Mouse (Mus musculus): Measurements from ENCODE around the gene Spint2. TPM values are rescaled to one million over a fixed set of nuclear protein-coding genes. Genes with fewer than 3 reads are reported as not detected.

The Spint2 gene
- polyA plus RNA-seq, 2 experiments: 14.6 to 22.3 TPM

DNA sequence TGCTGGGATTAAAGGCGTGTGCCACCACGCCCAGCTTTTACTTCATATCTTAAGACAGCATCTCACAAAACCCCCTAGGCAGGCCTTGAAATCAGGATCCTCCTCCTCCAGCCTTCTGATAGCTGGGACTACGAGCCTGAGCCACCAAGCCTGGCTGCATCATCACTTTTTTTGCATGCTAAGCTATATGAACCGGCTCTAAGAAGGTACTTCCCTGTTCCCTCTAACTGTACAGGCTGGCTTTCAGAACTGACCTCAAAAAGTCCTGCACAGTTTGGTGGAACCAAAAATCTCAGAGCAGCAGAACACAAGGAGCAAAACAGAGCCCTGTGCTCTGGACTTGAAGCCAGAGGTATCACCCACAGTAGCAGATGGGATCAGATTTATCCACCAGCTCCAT is 53.5 kb downstream of the Spint2 start:
- Histone ChIP-seq H3K4me1 (replicated peaks; ENCODE audit: control insufficient read depth in 2 of 2, insufficient read depth in 2 of 2, low read length in 1 of 2) (no peaks in the 10 kb centered on the region), H3K9ac (replicated peaks) (no peak overlapping the region), H3K4me3 (ENCODE audit: insufficient read depth in 1 of 2, low read depth in 2 of 2, low read length in 2 of 2) (no peak overlapping the region), H3K4me2 (ENCODE audit: low read depth) (no peak overlapping the region), H3K36me3 (replicated peaks; ENCODE audit: control insufficient read depth, insufficient read depth, low read depth) (no peaks in the 10 kb centered on the region), H3K27ac (no peak overlapping the region), H3K9me3 (ENCODE audit: control insufficient read depth, low read length) (no peaks in the 10 kb centered on the region), H3K27me3 (ENCODE audit: control insufficient read depth, insufficient read depth, low read length) (peaks cover 17% of the 10 kb centered on the region)
- no peak for ATAC-seq (ENCODE audit: insufficient read depth)
- DNase-seq (ENCODE audit: low read depth in 3 of 3, low spot score in 3 of 3): no peak
- no peak for TF ChIP-seq EP300 (IDR thresholded peaks at IDR 0.05; ENCODE audit: low read depth)
- TF ChIP-seq CTCF (IDR thresholded peaks at IDR 0.05; ENCODE audit: low read depth): no peak
- WGBS (ENCODE audit: insufficient replicate concordance): 20% methylated on average over 4 of the region's 4 CpGs

DNA sequence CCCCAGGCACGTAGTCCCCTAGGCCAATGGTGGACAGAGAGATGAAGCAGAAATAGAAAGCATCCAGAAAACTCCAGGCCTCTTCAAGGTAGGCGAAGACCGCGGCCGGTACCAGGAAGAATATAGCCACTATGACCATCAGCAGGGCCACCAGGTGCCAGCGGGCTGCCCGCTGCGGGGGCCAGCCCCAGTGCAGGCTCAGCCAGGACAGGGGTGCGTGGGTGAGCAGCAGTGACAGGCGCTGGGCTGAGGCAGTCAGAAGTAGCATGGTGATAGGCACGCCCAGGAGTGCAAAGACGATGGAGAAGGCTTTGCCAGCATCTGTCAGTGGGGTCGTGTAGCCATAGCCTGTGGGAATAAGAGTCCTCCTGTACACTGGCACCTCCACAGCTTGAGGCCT is 56.2 kb downstream of the Spint2 start:
- H3K36me3 ChIP-seq (replicated peaks; ENCODE audit: control insufficient read depth, insufficient read depth, low read depth): no peaks in the 10 kb centered on the region
- H3K4me3 ChIP-seq (ENCODE audit: insufficient read depth in 1 of 2, low read depth in 2 of 2, low read length in 2 of 2): no peak overlapping the region
- H3K27me3 ChIP-seq (ENCODE audit: control insufficient read depth, insufficient read depth, low read length): no peaks in the 10 kb centered on the region; the same call in 1 of the 2 replicates
- no peak overlapping the region for H3K9ac ChIP-seq (replicated peaks)
- no peak for DNase-seq (ENCODE audit: low read depth in 3 of 3, low spot score in 3 of 3)
- no peak for ATAC-seq (ENCODE audit: insufficient read depth)
- no peaks in the 10 kb centered on the region for H3K4me1 ChIP-seq (replicated peaks; ENCODE audit: control insufficient read depth in 2 of 2, insufficient read depth in 2 of 2, low read length in 1 of 2)
- H3K9me3 ChIP-seq (ENCODE audit: control insufficient read depth, low read length): no peaks in the 10 kb centered on the region
- H3K27ac ChIP-seq: no peak overlapping the region
- WGBS (ENCODE audit: insufficient replicate concordance): 72% methylated on average over 13 of the region's 13 CpGs
- TF ChIP-seq EP300 (IDR thresholded peaks at IDR 0.05; ENCODE audit: low read depth) (no peak), CTCF (IDR thresholded peaks at IDR 0.05; ENCODE audit: low read depth) (no peak)
- H3K4me2 ChIP-seq (ENCODE audit: low read depth): no peak overlapping the region

DNA sequence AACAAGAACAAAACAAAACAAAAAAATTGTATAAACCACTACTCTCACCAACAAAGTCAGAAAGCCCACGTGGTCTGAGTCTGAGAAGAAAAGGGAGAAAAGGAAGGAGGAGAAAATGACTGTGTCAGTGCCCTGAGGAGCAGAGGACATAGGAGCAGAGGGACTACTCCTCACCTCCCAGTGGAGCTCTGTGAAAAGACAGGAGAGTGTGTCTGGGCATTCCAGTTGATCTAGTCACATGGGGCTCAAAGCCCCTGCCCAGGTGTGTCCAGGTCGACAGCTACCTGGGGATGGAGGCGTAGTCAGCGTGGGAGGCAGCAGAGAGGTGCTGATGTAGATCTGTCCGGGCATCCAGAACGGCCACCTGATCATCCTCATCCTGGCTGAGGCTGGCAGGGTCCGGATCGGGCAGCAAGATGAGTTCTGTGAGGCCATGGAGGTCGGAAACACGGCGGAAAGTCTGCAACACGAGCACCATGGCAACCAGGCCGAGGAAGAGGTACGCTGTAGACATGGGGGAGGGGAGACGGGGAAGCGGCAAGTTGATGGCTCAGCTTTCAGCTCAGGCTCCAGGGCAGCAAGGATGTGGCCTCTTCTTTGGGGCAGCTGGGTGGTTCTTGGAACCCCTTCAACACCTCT is 56.8 kb downstream of the Spint2 start:
- no peak for DNase-seq (ENCODE audit: low read depth in 3 of 3, low spot score in 3 of 3)
- H3K27ac ChIP-seq: no peak overlapping the region
- H3K9ac ChIP-seq (replicated peaks): no peak overlapping the region
- no peak for TF ChIP-seq CTCF (IDR thresholded peaks at IDR 0.05; ENCODE audit: low read depth)
- no peak for TF ChIP-seq EP300 (IDR thresholded peaks at IDR 0.05; ENCODE audit: low read depth)
- H3K9me3 ChIP-seq (ENCODE audit: control insufficient read depth, low read length): no peaks in the 10 kb centered on the region; the same call in 1 of the 2 replicates
- H3K4me3 ChIP-seq (ENCODE audit: insufficient read depth in 1 of 2, low read depth in 2 of 2, low read length in 2 of 2): no peak overlapping the region
- H3K4me1 ChIP-seq (replicated peaks; ENCODE audit: control insufficient read depth in 2 of 2, insufficient read depth in 2 of 2, low read length in 1 of 2): no peaks in the 10 kb centered on the region
- WGBS (ENCODE audit: insufficient replicate concordance): 42% methylated on average over 16 of the region's 16 CpGs
- H3K36me3 ChIP-seq (replicated peaks; ENCODE audit: control insufficient read depth, insufficient read depth, low read depth): no peaks in the 10 kb centered on the region
- ATAC-seq (ENCODE audit: insufficient read depth): no peak
- H3K4me2 ChIP-seq (ENCODE audit: low read depth): no peak overlapping the region
- H3K27me3 ChIP-seq (ENCODE audit: control insufficient read depth, insufficient read depth, low read length): no peaks in the 10 kb centered on the region

DNA sequence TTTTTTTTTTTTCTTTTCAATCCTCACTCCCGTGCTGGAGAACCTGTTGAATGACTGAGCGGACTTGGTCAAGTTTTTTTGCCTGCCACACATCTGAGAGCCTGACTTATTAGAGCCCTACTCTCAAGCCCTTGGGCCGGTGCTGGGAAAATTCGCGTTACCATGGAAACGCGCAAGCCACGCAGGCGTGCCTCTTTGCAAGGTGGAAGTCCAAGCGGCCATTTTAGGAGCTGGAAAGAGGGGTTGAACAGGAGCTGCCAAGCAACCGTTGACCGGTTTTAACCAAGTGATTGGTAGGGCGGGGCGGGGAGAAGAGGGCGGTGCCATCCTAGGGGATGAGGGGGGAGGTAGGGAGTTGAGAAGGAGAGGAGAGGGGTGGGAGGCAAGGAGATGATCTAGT is 66.9 kb downstream of the Spint2 start:
- Histone ChIP-seq H3K9me3 (ENCODE audit: control insufficient read depth, low read length) (peaks cover 2% of the 10 kb centered on the region; the same call in 1 of the 2 replicates), H3K4me3 (ENCODE audit: insufficient read depth in 1 of 2, low read depth in 2 of 2, low read length in 2 of 2) (no peak overlapping the region), H3K9ac (replicated peaks) (no peak overlapping the region), H3K36me3 (replicated peaks; ENCODE audit: control insufficient read depth, insufficient read depth, low read depth) (no peaks in the 10 kb centered on the region), H3K27me3 (ENCODE audit: control insufficient read depth, insufficient read depth, low read length) (no peaks in the 10 kb centered on the region), H3K4me2 (ENCODE audit: low read depth) (no peak overlapping the region), H3K4me1 (replicated peaks; ENCODE audit: control insufficient read depth in 2 of 2, insufficient read depth in 2 of 2, low read length in 1 of 2) (peaks cover 0 to 11% of the 10 kb centered on the region in 2 experiments; a peak in 2 of 4 replicates), H3K27ac (no peak overlapping the region)
- no peak for ATAC-seq (ENCODE audit: insufficient read depth)
- TF ChIP-seq EP300 (IDR thresholded peaks at IDR 0.05; ENCODE audit: low read depth): no peak
- TF ChIP-seq CTCF (IDR thresholded peaks at IDR 0.05; ENCODE audit: low read depth): no peak
- no peak for DNase-seq (ENCODE audit: low read depth in 3 of 3, low spot score in 3 of 3)
- 60% methylated on average over 15 of the region's 15 CpGs for WGBS (ENCODE audit: insufficient replicate concordance)

DNA sequence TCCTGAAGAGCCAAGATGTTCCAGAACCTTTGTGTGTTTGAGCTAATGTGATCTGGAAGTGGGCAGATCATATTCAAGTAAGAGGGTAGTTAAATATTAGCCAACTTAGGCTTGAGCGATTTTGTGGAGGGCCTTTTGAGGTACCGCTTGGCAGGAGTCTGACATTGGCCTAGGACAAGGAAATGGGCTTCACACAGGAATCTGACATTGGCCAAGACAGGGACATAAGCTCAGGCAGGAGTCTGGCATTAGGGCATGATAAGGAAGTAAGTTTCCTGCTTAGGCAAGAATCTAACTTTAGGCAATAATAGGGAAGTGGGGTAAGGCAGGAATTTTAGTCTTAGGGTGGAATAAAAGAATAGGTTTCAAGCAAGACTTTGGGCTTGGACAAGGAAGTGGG is 67.5 kb downstream of the Spint2 start:
- H3K4me3 ChIP-seq (ENCODE audit: insufficient read depth in 1 of 2, low read depth in 2 of 2, low read length in 2 of 2): no peak overlapping the region
- 44% methylated on average over 2 of the region's 2 CpGs for WGBS (ENCODE audit: insufficient replicate concordance)
- no peaks in the 10 kb centered on the region for H3K9me3 ChIP-seq (ENCODE audit: control insufficient read depth, low read length)
- ATAC-seq (ENCODE audit: insufficient read depth) (no peak), DNase-seq (ENCODE audit: low read depth in 3 of 3, low spot score in 3 of 3) (no peak)
- no peak overlapping the region for H3K4me2 ChIP-seq (ENCODE audit: low read depth)
- no peak overlapping the region for H3K9ac ChIP-seq (replicated peaks)
- H3K27ac ChIP-seq: no peak overlapping the region
- H3K4me1 ChIP-seq (replicated peaks; ENCODE audit: control insufficient read depth in 2 of 2, insufficient read depth in 2 of 2, low read length in 1 of 2): peaks cover 0 to 11% of the 10 kb centered on the region in 2 experiments; a peak in 2 of 4 replicates
- H3K36me3 ChIP-seq (replicated peaks; ENCODE audit: control insufficient read depth, insufficient read depth, low read depth): no peaks in the 10 kb centered on the region
- TF ChIP-seq CTCF (IDR thresholded peaks at IDR 0.05; ENCODE audit: low read depth) (no peak), EP300 (IDR thresholded peaks at IDR 0.05; ENCODE audit: low read depth) (no peak)
- H3K27me3 ChIP-seq (ENCODE audit: control insufficient read depth, insufficient read depth, low read length): no peaks in the 10 kb centered on the region
